Mouse (Mus musculus) activated CD4-positive, CD25-positive, alpha-beta regulatory T cell, adult 9 weeks (primary cell): Measurements from ENCODE around the gene Rubcn. TPM values are rescaled to one million over a fixed set of nuclear protein-coding genes. Genes with fewer than 3 reads are reported as not detected.

ENCODE experiments used
- polyA plus RNA-seq: library from polyadenylated mRNA; unstranded; fragments of 100-300 nt; shearing (Covaris generic); gene quantifications from one replicate; pipeline ENCODE4 v1.2.1, GENCODE M21; 2017

The Rubcn gene
- 24.7 TPM for polyA plus RNA-seq

GRCm38 (mm10) chr16:32877343-32878156 lies at the start of gene Rubcn, which contains the start of gene Fyttd1:
Gene Rubcn, minus strand, starts transcription at chr16:32877766.
Gene Fyttd1, plus strand, starts transcription at chr16:32877500.

DNA sequence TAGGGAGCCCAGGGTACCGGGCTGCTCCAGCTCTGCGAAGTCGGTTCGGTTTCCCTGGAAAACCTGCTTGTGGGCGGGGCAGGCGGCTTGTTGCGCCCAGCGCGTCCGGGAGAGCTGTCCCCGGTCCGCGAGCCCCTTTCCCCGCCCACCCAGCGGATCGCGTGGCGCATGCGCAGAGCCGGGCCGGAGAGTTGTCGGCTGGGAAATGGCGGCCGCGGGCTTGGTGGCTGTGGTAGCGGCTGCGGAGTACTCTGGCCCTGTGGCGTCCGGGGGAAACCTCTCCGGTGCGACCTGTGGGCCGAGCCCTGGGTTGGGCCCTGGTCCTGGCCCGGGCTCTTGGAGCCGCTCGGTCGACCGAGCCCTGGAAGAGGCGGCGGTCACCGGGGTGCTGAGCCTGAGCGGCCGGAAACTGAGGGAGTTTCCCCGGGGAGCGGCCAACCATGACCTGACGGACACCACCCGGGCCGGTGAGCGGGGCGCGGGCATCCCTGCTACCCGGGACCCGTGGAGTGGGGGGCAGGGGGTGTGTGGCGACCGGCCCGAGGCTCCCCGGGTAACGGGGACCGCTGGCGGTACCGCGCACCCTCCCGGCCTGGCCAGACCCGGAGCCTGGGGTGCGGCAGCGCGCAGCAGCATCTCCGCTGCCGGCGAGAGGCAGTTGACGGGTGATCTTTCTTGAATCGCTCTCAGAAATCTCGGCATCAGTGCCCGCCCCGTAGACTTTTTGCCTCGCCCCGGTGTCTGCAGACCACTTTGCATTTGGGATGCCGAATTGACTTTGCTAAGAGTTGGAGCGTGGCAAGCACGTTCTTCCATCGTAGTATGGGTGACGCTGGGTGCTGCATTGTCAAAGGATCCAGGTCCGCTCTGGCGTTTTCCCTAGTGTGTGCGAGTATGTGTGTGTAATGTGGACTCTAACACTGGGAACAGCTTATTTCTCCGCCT lies 36.6 kb upstream of the Rubcn start, which contains the start of gene Lrch3:
Lrch3 (plus strand) TSS at position 164 of the 945 bp plus-strand sequence.

DNA sequence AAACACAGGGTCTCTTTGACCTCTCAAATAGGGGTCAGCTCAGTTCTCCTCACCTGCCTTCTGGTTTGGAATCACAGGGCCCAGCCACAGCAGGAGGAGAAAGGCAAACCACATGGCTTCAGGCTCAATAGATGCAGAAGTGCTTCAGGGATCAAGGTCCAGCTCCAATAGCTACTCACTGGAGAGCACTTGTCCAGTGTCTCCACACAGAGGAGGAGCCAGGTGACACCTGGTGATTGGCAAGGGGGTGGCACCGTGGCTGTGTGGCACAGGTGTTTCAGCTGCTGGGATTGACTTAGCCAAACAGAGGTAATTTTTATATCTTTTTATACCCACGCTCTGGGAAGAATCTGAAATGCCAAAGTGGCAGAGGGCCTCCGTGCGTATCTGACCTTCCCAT lies 67.2 kb downstream of the Rubcn start, which contains the start of gene Smbd1:
Smbd1 (minus strand) TSS at position 157 of the 400 bp plus-strand sequence.

GRCm38 (mm10) chr16:32797426-32797689 lies 80.2 kb downstream of the Rubcn start, which contains the start of gene Muc20:
Gene Muc20, minus strand, starts transcription at chr16:32797435.

Other genes starting within 250 kb of the Rubcn start
- 14.4 TPM for gene Tnk2, start 233.9 kb downstream of the Rubcn start, polyA plus RNA-seq
- gene Muc4, start 141.9 kb downstream of the Rubcn start, polyA plus RNA-seq, result 0.27 TPM
- gene Muc20, start 80.3 kb downstream of the Rubcn start, polyA plus RNA-seq, result 0.55 TPM
- not detected for gene Smbd1, start 67.3 kb downstream of the Rubcn start, polyA plus RNA-seq
- 80.6 TPM for gene Fyttd1, start 266 bp downstream of the Rubcn start, polyA plus RNA-seq
- 91.0 TPM for gene Lrch3, start 36.3 kb upstream of the Rubcn start, polyA plus RNA-seq
- 0.44 TPM for gene Iqcg, start 178.5 kb upstream of the Rubcn start, polyA plus RNA-seq
- gene Rpl35a, start 178.7 kb upstream of the Rubcn start, polyA plus RNA-seq, result 801 TPM
- gene Lmln, start 184.8 kb upstream of the Rubcn start, polyA plus RNA-seq, result 0.46 TPM